Mouse (Mus musculus): ENCODE results near the gene Top3a.

DNA sequence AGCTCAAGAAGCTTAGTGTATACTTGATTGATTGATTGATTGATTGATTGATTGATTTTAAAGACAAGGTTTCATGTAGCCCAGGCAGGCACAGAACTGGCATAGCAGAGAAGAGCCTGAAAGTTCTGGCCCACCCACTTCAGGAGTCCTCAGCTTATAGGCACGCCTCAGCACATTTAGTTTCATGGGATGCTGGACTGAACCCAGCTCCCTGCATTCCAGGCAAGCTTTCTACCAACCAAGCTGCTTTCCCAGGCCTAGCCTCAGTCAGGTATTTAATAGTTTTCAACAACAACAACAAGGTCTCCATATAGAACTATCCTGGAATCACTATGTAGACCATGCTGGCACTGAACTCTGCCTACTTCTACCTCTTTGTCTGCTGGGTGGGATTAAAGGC is 32.4 kb upstream of the Top3a start:
- no peak for TF ChIP-seq CEBPB (IDR thresholded peaks at IDR 0.05; ENCODE audit: insufficient read depth, poor library complexity, severe bottlenecking)
- TF ChIP-seq USF1 (IDR thresholded peaks at IDR 0.05; ENCODE audit: low read depth): no peak
- TF ChIP-seq MYOD1 (IDR thresholded peaks at IDR 0.05; ENCODE audit: control insufficient read depth in 1 of 3, insufficient read length in 2 of 3, low read depth in 2 of 3): no peak

Measured in myocyte (in vitro differentiated cells).